Mouse (Mus musculus) heart, embryonic 16.5 days (tissue): ENCODE measurements at regions not wholly inside any gene's neighbourhood (a gene's known extent, or its start where the extent isn't known, plus 50 kb on each side); places are given as distances from the start of the nearest gene placed in this dataset.

Experiments
- ATAC-seq: fragments of 200-750 bp; cut with Nextera tagmentation; replicated peaks from 2 replicates; pipeline ENCODE4 v1.8.0; 2017; ENCODE audit warnings: moderate number of reproducible peaks; ENCODE audit not compliant: insufficient read depth, low FRiP score; ENCODE audit errors: extremely low read depth
- H3K27ac ChIP-seq: fragments of 300-500 bp; sonication (generic); 2 replicates; pipeline ENCODE4 v1.5.1; 2014; ENCODE audit warnings: mild to moderate bottlenecking, low read length, control low read depth, moderate library complexity
- H3K27me3 ChIP-seq: fragments of 300-500 bp; sonication (generic); 2 replicates; pipeline ENCODE4 v1.6.1; 2014; ENCODE audit warnings: low read length, mixed read lengths; ENCODE audit not compliant: control insufficient read depth, insufficient read depth
- H3K36me3 ChIP-seq: fragments of 300-500 bp; sonication (generic); 2 replicates; pipeline ENCODE4 v1.6.1; 2014; ENCODE audit not compliant: control insufficient read depth, insufficient read depth
- H3K4me1 ChIP-seq: fragments of 300-500 bp; sonication (generic); 2 replicates; pipeline ENCODE4 v1.6.1; 2014; ENCODE audit warnings: low read length, mixed read lengths; ENCODE audit not compliant: control insufficient read depth, insufficient read depth
- H3K4me2 ChIP-seq: fragments of 300-500 bp; sonication (generic); 2 replicates; pipeline ENCODE4 v1.6.1; 2014; ENCODE audit warnings: low read depth, mild to moderate bottlenecking, control low read depth, low read length
- H3K4me3 ChIP-seq: fragments of 300-500 bp; sonication (generic); 2 replicates; pipeline ENCODE4 v1.5.1; 2014; ENCODE audit warnings: mild to moderate bottlenecking, control low read depth, low read length
- H3K9ac ChIP-seq: fragments of 300-500 bp; sonication (generic); 2 replicates; pipeline ENCODE4 v1.6.1; 2014; ENCODE audit warnings: low read length, control low read depth
- H3K9me3 ChIP-seq: fragments of 300-500 bp; sonication (generic); replicated peaks from 2 replicates; pipeline ENCODE4 v1.6.1; 2016; ENCODE audit warnings: low read length; ENCODE audit not compliant: control insufficient read depth
- WGBS: fragments of 180-500 bp; shearing (Covaris S2); extraction: QIAGEN DNeasy Blood & Tissue Kit; methylation state at CpG from one replicate; pipeline ENCODE4 v1.1.7; 2014; 5-methylcytosine and 5-hydroxymethylcytosine counted together

DNA sequence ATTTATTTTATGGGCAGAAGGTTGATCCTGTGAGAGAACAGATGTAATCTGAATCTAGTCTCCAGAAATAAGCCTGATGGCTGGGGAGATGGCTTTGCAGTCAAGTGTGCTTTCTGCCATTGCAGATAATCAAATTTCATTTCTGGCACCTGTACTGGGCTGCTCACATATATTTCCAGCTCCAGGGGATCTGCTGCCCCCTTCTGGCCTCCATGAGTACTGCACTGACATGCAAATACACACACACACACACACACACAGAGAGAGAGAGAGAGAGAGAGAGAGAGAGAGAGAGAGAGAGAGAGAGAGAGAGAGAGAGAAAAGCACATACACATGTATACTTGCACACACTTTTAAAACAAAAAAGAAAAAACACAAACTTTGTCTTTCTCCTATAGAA lies 532.1 kb downstream of the Tmem132b start:
- Histone ChIP-seq H3K4me3 (no peak overlapping the region), H3K4me2 (no peak overlapping the region), H3K9me3 (peaks cover 20% of the 10 kb centered on the region), H3K9ac (no peak overlapping the region), H3K36me3 (no peaks in the 10 kb centered on the region), H3K27me3 (no peaks in the 10 kb centered on the region), H3K27ac (no peak overlapping the region), H3K4me1 (no peaks in the 10 kb centered on the region)
- ATAC-seq = no peak

DNA sequence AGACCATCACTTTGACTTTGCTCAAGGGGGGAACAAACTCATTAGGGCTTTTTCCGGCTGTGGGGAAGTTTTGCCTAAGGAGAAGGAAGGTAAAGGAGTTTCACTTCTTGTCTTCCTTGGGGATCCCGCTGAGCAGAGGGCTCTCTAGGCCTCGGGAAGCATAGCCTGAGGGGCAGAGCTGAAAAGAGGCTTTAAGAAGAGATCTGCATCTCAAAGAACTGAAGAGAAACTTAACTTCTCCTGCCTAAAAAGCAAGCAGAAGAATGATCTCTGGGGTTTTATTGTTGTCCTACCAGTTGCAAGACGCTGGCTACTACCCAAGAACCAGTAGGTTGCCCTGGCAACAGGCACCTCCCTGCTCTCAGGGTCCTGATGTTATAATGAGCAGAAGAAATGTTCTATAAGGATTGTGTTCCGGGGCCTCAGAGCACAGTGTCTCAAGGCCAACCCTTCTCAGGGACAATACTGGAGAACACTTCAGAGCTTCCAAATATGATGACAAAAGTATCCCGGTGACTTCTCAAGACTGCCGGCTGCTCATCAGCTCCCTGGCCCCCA lies 547.8 kb downstream of the Tmem132b start:
- WGBS = 49% methylated on average over 7 of the region's 7 CpGs
- Histone ChIP-seq H3K4me3 (no peak overlapping the region), H3K4me1 (no peaks in the 10 kb centered on the region), H3K27ac (no peak overlapping the region), H3K9me3 (peaks cover 16% of the 10 kb centered on the region), H3K9ac (no peak overlapping the region), H3K4me2 (no peak overlapping the region), H3K27me3 (no peaks in the 10 kb centered on the region), H3K36me3 (no peaks in the 10 kb centered on the region)
- ATAC-seq = no peak

DNA sequence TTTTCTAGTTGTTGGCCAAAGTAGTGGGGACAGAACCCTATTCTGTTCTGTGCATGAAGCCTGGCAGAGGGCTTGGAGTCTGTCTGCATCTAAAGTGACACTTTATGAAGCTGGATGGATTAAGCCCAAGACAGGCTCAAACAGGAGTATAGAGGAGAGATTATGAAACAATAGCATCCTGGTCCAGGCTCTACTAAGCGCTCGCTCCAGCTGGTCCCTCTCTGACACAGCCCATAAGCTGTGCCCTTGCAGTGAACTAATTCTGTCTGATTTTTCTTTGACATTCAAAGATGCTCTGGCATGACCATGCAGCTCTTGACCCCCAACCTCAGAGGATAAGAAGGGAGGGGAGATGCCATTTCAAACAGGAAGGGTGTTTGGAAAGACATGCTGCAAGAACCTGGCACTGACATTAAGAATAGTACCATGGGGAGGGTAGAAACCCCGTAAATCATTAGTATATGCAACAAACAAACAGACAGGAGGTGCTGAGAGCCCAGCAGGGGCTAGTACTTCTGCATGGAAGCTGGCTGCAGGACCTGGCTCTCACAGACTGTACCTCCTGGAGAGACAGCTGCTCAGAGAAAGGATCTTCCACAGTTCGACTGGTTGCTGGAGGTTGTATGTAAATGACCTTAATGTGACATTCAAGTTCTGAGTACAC lies 556.8 kb downstream of the Tmem132b start:
- Histone ChIP-seq H3K4me3 (no peak overlapping the region), H3K27ac (no peak overlapping the region), H3K36me3 (no peaks in the 10 kb centered on the region), H3K9ac (no peak overlapping the region), H3K4me2 (no peak overlapping the region), H3K4me1 (no peaks in the 10 kb centered on the region), H3K9me3 (peaks cover 7% of the 10 kb centered on the region; the same call in 1 of the 2 replicates), H3K27me3 (no peaks in the 10 kb centered on the region)
- no peak for ATAC-seq
- 57% methylated on average over 4 of the region's 4 CpGs for WGBS

DNA sequence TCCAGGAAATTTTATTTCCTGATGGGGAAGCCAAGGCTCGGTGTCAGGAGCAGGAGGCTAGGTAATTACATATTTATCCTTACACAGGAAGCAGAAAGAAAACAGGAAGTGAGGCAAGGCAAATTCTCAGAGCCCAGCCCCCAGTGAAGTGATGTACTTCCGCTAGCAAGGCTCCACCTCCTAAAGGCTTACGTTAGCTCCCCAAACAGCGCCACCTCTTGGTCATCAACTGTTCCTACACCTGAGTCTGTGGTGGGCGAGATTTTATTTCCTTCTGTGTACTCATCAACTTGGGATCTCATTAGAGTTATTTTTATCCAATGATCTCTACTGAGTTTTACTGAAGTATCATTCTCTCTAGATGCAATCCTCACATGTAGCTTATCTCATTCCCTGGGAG lies 561.6 kb downstream of the Tmem132b start:
- no peak for ATAC-seq
- Histone ChIP-seq H3K9me3 (no peaks in the 10 kb centered on the region; the same call in 1 of the 2 replicates), H3K27ac (no peak overlapping the region), H3K9ac (no peak overlapping the region), H3K4me1 (no peaks in the 10 kb centered on the region), H3K4me3 (no peak overlapping the region), H3K4me2 (no peak overlapping the region), H3K36me3 (no peaks in the 10 kb centered on the region), H3K27me3 (no peaks in the 10 kb centered on the region)
- 70% methylated on average over 5 of the region's 5 CpGs for WGBS

DNA sequence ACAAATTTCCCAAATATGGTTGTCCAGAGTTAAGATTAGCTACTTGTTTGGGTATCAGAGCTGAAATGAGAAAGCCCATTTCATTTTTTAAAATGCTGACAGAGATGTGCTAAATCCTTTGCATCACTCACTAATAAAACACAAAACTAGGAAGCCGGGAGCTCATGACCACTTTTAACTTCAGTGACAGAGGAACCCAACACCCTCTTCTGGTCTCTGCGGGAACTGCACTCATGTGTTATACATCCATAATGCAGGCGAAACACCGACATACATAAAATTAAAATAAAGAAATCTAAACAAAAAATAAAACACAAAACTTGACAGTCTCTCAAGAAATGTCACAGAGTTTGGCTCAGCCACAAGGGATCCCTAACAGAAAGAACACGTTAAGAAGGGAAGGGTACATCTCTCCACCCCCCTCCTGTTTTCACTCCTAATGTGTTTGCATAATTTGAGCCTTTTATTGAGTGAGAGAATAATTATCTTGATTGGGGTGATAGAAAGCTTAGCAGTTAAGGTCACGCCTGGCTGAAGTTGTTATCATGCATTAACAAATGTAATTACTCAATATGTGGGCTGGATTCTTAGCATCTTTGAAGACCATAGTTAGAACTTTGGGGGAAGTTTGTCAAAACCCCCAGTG lies 565.2 kb downstream of the Tmem132b start:
- no peak for ATAC-seq
- H3K36me3 ChIP-seq = no peaks in the 10 kb centered on the region
- 74% methylated on average over 6 of the region's 6 CpGs for WGBS

DNA sequence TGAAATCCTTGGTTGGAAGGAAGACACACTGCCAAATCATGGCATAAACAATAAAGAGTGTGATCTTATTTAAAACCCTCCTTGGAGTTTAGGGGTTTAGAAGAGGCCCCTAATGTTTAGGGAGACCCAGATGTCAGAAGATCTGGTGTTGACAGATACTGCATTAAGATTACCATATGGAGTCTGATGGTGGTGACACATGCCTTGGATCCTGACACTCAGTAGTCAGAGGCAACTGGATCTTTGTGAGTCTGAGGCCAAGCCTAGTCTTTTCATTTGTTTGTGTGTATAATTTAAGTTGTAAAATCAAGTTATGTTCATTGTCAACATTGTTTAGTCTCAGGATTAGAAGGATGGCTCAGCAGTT lies 565.7 kb downstream of the Tmem132b start:
- Histone ChIP-seq H3K36me3 (no peaks in the 10 kb centered on the region), H3K4me3 (no peak overlapping the region), H3K27ac (no peak overlapping the region), H3K9ac (no peak overlapping the region), H3K4me2 (no peak overlapping the region), H3K9me3 (no peaks in the 10 kb centered on the region), H3K4me1 (no peaks in the 10 kb centered on the region), H3K27me3 (no peaks in the 10 kb centered on the region)
- no peak for ATAC-seq

More for the DNA sequence above, 565.2 kb downstream of the Tmem132b start:
- no peaks in the 10 kb centered on the region for H3K4me1 ChIP-seq
- H3K9me3 ChIP-seq = no peaks in the 10 kb centered on the region
- H3K4me3 ChIP-seq = no peak overlapping the region
- H3K9ac ChIP-seq = no peak overlapping the region
- no peak overlapping the region for H3K4me2 ChIP-seq
- no peak overlapping the region for H3K27ac ChIP-seq
- H3K27me3 ChIP-seq = no peaks in the 10 kb centered on the region

DNA sequence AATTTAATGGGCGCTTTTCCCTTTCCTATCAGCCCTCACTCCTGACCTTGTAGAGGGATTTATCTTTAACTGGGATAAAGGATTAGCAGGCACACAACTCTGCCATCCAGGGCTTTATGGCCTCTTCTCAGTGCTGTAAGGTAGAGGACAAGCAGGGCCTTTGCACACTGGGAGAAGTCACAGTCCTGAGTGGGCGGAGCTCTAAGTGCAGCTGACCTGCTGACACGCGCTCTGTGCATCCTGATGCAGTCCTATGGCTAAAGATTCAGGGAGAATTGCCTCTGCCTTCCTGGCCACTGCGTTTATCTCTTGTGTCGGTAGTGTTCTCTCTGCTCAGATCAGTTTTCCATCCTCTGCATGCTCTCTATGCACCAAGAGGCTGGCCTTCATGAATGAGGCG lies 566.9 kb downstream of the Tmem132b start:
- ATAC-seq = no peak

DNA sequence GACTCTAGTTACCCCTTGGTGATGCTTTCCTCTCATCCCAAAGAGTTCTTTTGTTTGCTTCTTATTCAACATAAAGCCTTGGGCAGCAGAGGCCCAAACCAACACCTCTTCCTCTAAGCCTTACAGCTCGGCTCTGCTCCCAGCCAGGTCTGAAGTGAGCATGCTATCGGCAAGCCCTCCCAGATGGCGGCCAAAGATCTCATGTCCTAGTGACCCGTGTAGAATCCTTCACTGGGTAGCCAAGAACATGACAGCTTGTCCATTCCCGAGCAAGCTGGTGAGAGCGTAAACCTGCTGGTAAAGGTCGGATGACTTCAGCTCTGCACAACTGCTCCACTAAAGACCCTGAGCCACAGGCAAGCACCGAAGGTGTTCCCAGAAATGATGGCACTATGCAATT lies 568.4 kb downstream of the Tmem132b start:
- Histone ChIP-seq H3K4me2 (no peak overlapping the region), H3K27me3 (no peaks in the 10 kb centered on the region), H3K4me3 (no peak overlapping the region), H3K27ac (no peak overlapping the region), H3K4me1 (no peaks in the 10 kb centered on the region), H3K36me3 (no peaks in the 10 kb centered on the region), H3K9me3 (no peaks in the 10 kb centered on the region), H3K9ac (no peak overlapping the region)
- no peak for ATAC-seq
- WGBS = 84% methylated on average over 8 of the region's 8 CpGs

More for the DNA sequence above, 566.9 kb downstream of the Tmem132b start:
- Histone ChIP-seq H3K9me3 (no peaks in the 10 kb centered on the region), H3K27me3 (no peaks in the 10 kb centered on the region), H3K4me1 (no peaks in the 10 kb centered on the region), H3K36me3 (no peaks in the 10 kb centered on the region), H3K9ac (no peak overlapping the region), H3K4me3 (no peak overlapping the region), H3K4me2 (no peak overlapping the region), H3K27ac (no peak overlapping the region)
- WGBS = 66% methylated on average over 7 of the region's 7 CpGs

DNA sequence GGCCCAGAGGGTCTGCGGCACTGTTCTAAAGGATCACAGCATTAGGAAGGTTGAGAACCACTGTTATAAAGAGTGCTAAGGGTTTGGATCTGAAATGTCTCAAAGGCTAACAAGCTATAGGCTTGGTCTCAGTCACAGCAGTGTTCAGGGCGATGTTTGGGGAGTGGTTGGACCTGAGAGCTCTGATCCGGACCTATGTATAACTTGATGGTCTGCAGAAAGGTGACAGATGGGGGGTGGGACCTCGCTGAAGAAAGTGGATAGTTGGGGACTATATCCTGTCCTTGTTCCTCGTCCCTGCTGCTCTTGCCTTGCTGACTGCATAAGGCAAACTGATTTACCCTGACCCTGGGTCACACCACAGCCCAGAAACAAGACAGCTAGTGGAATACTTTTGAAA lies 572.9 kb downstream of the Tmem132b start:
- WGBS = 73% methylated on average over 5 of the region's 5 CpGs
- ATAC-seq = no peak
- no peaks in the 10 kb centered on the region for H3K36me3 ChIP-seq

More for the DNA sequence above, 572.9 kb downstream of the Tmem132b start:
- H3K4me3 ChIP-seq = no peak overlapping the region
- H3K9me3 ChIP-seq = no peaks in the 10 kb centered on the region
- no peaks in the 10 kb centered on the region for H3K4me1 ChIP-seq
- H3K9ac ChIP-seq = no peak overlapping the region
- no peak overlapping the region for H3K4me2 ChIP-seq
- H3K27ac ChIP-seq = no peak overlapping the region
- no peaks in the 10 kb centered on the region for H3K27me3 ChIP-seq
